Mouse (Mus musculus) liver, postnatal 0 days (tissue): Measurements from ENCODE around the gene Gm597. TPM values are rescaled to one million over a fixed set of nuclear protein-coding genes. Genes with fewer than 3 reads are reported as not detected.

Source experiments
- ATAC-seq: fragments of 200-750 bp; cut with Nextera tagmentation; 2 replicates; pipeline ENCODE4 v1.8.0; 2017; ENCODE audit warnings: mild to moderate bottlenecking, moderate library complexity
- DNase-seq: peaks from one replicate; pipeline ENCODE4 v3.0.0-alpha.2; 2016
- H3K27ac ChIP-seq: fragments of 300-500 bp; sonication (generic); 2 replicates; pipeline ENCODE4 v1.5.1; 2014; ENCODE audit warnings: antibody characterized with exemption, moderate library complexity, mild to moderate bottlenecking, low read depth
- H3K27me3 ChIP-seq: fragments of 300-500 bp; sonication (generic); 2 replicates; pipeline ENCODE4 v1.6.1; 2014; ENCODE audit warnings: low read length, control low read depth, mixed read lengths; ENCODE audit not compliant: insufficient read depth
- H3K36me3 ChIP-seq: fragments of 300-500 bp; sonication (generic); replicated peaks from 2 replicates; pipeline ENCODE4 v1.6.1; 2014; ENCODE audit warnings: mild to moderate bottlenecking, control low read depth, low read length, moderate library complexity, mixed read lengths; ENCODE audit not compliant: insufficient read depth
- H3K4me1 ChIP-seq: fragments of 300-500 bp; sonication (generic); 2 replicates; pipeline ENCODE4 v1.6.1; 2014; ENCODE audit warnings: antibody characterized with exemption, mild to moderate bottlenecking, control low read depth; ENCODE audit not compliant: insufficient read depth
- H3K4me2 ChIP-seq: fragments of 300-500 bp; sonication (generic); 2 replicates; pipeline ENCODE4 v1.6.1; 2014; ENCODE audit warnings: low read depth, mild to moderate bottlenecking, low read length, moderate library complexity, mixed read lengths
- H3K4me3 ChIP-seq: fragments of 300-500 bp; sonication (generic); 2 replicates; pipeline ENCODE4 v1.5.1; 2014; ENCODE audit warnings: low read depth, low read length
- H3K9ac ChIP-seq: fragments of 300-500 bp; sonication (generic); replicated peaks from 2 replicates; pipeline ENCODE4 v1.6.1; 2014; ENCODE audit warnings: mild to moderate bottlenecking, moderate library complexity
- H3K9me3 ChIP-seq: fragments of 300-500 bp; sonication (generic); 2 replicates; pipeline ENCODE4 v1.6.1; 2016; ENCODE audit warnings: mild to moderate bottlenecking, control low read depth, low read length, mixed read lengths
- CTCF ChIP-seq: sonication (generic); IDR thresholded peaks from 2 replicates; pipeline ENCODE4 v1.5.1; 2016; ENCODE audit warnings: antibody characterized with exemption, low read depth
- EP300 ChIP-seq: IDR thresholded peaks from 2 replicates; pipeline ENCODE4 v1.6.1; 2016; ENCODE audit warnings: antibody characterized with exemption, low read depth, mild to moderate bottlenecking
- WGBS: fragments of 180-500 bp; shearing (Covaris S2); extraction: QIAGEN DNeasy Blood & Tissue Kit; methylation state at CpG from one replicate; pipeline ENCODE4 v1.1.7; 2014; ENCODE audit not compliant: insufficient replicate concordance; 5-methylcytosine and 5-hydroxymethylcytosine counted together
- polyA plus RNA-seq: library from polyadenylated mRNA; unstranded; fragments of >200 nt; fragmentation: Nextera tagmentation; extraction: Ambion mirVana; gene quantifications from 2 replicates; pipeline ENCODE4 v1.2.1, GENCODE M21; 2015

Gene Gm597
- polyA plus RNA-seq = not detected in 2 replicates

GRCm38 (mm10) chr1:28780152-28780551 is at the start of gene Gm597:
Gene Gm597 (minus strand): TSS chr1:28780252.
- Histone ChIP-seq H3K27me3 (no peaks in the 10 kb centered on the region), H3K4me1 (no peaks in the 10 kb centered on the region), H3K9me3 (no peaks in the 10 kb centered on the region), H3K9ac (no peak within 1 kb of the TSS), H3K4me2 (no peak within 1 kb of the TSS), H3K4me3 (no peak within 1 kb of the TSS), H3K27ac (no peak within 1 kb of the TSS), H3K36me3 (no peaks in the 10 kb centered on the region)
- ATAC-seq (no peak), DNase-seq (no peak)
- TF ChIP-seq EP300 = no peak
- TF ChIP-seq CTCF = no peak

GRCm38 (mm10) chr1:28807689-28808088 is 27.6 kb upstream of the Gm597 start:
- Histone ChIP-seq H3K9me3 (no peaks in the 10 kb centered on the region), H3K27ac (no peak overlapping the region), H3K4me3 (no peak overlapping the region), H3K36me3 (no peaks in the 10 kb centered on the region), H3K4me1 (no peaks in the 10 kb centered on the region), H3K9ac (no peak overlapping the region), H3K27me3 (no peaks in the 10 kb centered on the region), H3K4me2 (no peak overlapping the region)
- WGBS = 86% methylated on average over 1 of the region's 1 CpGs
- DNase-seq (no peak), ATAC-seq (no peak)
- no peak for TF ChIP-seq CTCF
- TF ChIP-seq EP300 = no peak

GRCm38 (mm10) chr1:28806618-28807017 is 26.6 kb upstream of the Gm597 start:
- H3K4me1 ChIP-seq = no peaks in the 10 kb centered on the region
- no peaks in the 10 kb centered on the region for H3K36me3 ChIP-seq
- DNase-seq (no peak), ATAC-seq (no peak)
- no peaks in the 10 kb centered on the region for H3K9me3 ChIP-seq
- TF ChIP-seq CTCF = no peak
- TF ChIP-seq EP300 = no peak
- H3K9ac ChIP-seq = no peak overlapping the region
- no peak overlapping the region for H3K4me3 ChIP-seq
- H3K27me3 ChIP-seq = no peaks in the 10 kb centered on the region
- H3K27ac ChIP-seq = no peak overlapping the region
- H3K4me2 ChIP-seq = no peak overlapping the region

- no peak overlapping the region for H3K9ac ChIP-seq
- no peaks in the 10 kb centered on the region for H3K36me3 ChIP-seq
These were observed 20.8 kb upstream of the Gm597 start for GRCm38 (mm10) chr1:28800881-28801280.

More at GRCm38 (mm10) chr1:28800881-28801280, 20.8 kb upstream of the Gm597 start:
- no peak overlapping the region for H3K4me2 ChIP-seq
- DNase-seq (no peak), ATAC-seq (no peak)
- H3K27ac ChIP-seq = no peak overlapping the region
- H3K9me3 ChIP-seq = no peaks in the 10 kb centered on the region
- H3K27me3 ChIP-seq = no peaks in the 10 kb centered on the region
- TF ChIP-seq EP300 = no peak
- TF ChIP-seq CTCF = no peak
- no peak overlapping the region for H3K4me3 ChIP-seq
- 71% methylated on average over 14 of the region's 14 CpGs for WGBS
- no peaks in the 10 kb centered on the region for H3K4me1 ChIP-seq
